Mouse (Mus musculus): ENCODE measurements at regions not wholly inside any gene's neighbourhood (a gene's known extent, or its start where the extent isn't known, plus 50 kb on each side); places are given as distances from the start of the nearest gene placed in this dataset.

GRCm38 (mm10) chr14:98765358-98765757 lies 228.8 kb downstream of the Rpl36a-ps1 start:
- DNase-seq (ENCODE audit: low spot score) = no peak
- Histone ChIP-seq H3K9me3 (no peaks in the 10 kb centered on the region), H3K27ac (no peak overlapping the region), H3K4me3 (no peak overlapping the region), H3K36me3 (no peaks in the 10 kb centered on the region), H3K4me1 (replicated peaks) (no peaks in the 10 kb centered on the region), H3K27me3 (ENCODE audit: insufficient read depth, poor library complexity, severe bottlenecking) (no peaks in the 10 kb centered on the region)

GRCm38 (mm10) chr14:98750766-98751165 lies 243.4 kb downstream of the Rpl36a-ps1 start:
- DNase-seq (ENCODE audit: low spot score) = no peak
- Histone ChIP-seq H3K4me1 (replicated peaks) (no peaks in the 10 kb centered on the region), H3K36me3 (no peaks in the 10 kb centered on the region), H3K4me3 (no peak overlapping the region), H3K9me3 (0 out of 2 replicates have a peak, but pooled peaks cover 3% of the 10 kb centered on the region), H3K27me3 (ENCODE audit: insufficient read depth, poor library complexity, severe bottlenecking) (no peaks in the 10 kb centered on the region), H3K27ac (no peak overlapping the region)
- WGBS = 94% methylated on average over 6 of the region's 6 CpGs

DNA sequence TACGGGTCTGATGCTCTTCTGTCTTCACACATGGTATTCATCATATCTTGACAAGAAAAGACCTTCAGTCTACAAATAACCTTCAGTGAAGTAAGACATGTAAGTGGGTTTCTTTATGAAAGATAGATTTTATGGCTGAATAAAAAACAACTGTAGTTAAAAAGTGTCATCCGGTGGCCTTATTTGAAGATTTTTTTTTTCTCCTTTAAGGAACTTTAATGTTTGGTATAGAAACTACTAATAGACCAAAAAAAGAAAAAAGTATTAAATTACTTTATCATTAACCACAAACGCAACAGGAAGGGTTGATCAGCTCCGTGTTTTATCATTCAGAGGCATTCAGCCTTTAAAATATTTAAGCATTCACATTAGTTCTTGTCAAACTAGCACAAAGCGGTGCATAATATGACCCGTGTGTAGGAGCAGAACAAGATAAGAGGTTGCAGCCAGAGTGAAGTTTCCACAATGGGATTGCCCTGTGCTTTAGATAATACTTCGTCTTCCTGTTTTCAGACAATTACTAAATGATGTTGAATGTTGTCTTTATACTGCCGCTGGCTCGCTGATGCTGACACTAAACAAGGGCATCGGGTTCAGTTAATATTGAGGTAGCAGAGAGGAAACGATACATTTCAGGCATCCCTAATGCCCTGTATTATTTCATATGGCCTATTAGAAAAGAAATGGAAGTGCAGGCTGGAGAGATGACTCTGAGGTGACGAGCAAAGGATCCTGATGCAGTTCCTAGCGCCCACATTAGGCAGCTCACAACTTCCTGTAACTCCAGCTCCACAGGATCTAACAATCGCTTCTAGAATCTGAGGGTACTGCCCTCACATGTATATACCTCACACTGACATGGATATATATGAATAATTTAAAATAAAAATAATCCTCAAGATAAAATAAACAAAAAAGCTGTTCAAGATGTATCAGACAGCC lies 244.8 kb downstream of the Rpl36a-ps1 start:
- Histone ChIP-seq H3K4me3 (no peak overlapping the region), H3K36me3 (no peaks in the 10 kb centered on the region), H3K27me3 (ENCODE audit: insufficient read depth, poor library complexity, severe bottlenecking) (no peaks in the 10 kb centered on the region), H3K9me3 (no peaks in the 10 kb centered on the region), H3K27ac (no peak overlapping the region), H3K4me1 (replicated peaks) (no peaks in the 10 kb centered on the region)
- 87% methylated on average over 14 of the region's 14 CpGs for WGBS
- no peak for DNase-seq (ENCODE audit: low spot score)

DNA sequence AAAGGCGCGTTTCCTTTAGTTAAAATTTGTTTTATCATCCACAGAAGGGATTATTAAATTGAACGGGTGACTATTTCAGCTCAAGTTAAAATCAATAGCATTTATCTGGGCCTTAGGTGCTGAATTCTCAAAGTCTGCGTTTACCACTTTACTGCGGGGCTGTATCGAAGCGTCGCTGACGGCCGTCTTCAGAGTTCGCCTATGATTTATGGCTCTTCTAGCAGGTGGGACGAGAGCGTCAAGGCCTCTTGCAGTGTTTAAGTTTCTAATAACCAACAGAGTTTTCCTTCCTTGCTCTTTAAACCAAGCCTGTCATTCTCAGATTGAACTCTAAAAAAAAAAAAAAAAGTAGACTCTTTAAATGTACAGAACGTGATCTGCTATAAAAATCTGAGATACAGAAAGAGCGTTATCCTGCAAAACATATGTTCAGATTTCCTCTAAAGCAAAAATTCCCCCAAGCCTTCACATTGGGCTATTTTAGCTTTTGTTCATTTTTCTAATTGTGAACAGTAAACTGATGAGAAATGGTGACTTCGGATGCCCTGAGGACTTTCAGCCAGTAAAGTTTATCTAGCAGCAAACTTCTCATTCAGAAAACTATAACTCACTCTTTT lies 246.9 kb downstream of the Rpl36a-ps1 start:
- WGBS = 86% methylated on average over 16 of the region's 16 CpGs
- Histone ChIP-seq H3K27me3 (ENCODE audit: insufficient read depth, poor library complexity, severe bottlenecking) (no peaks in the 10 kb centered on the region), H3K4me1 (replicated peaks) (no peaks in the 10 kb centered on the region), H3K27ac (no peak overlapping the region), H3K4me3 (no peak overlapping the region), H3K36me3 (no peaks in the 10 kb centered on the region), H3K9me3 (no peaks in the 10 kb centered on the region)
- no peak for DNase-seq (ENCODE audit: low spot score)

- Histone ChIP-seq H3K27ac (no peak overlapping the region), H3K4me1 (replicated peaks) (no peaks in the 10 kb centered on the region), H3K9me3 (no peaks in the 10 kb centered on the region), H3K4me3 (no peak overlapping the region), H3K27me3 (ENCODE audit: insufficient read depth, poor library complexity, severe bottlenecking) (no peaks in the 10 kb centered on the region), H3K36me3 (no peaks in the 10 kb centered on the region)
- no peak for DNase-seq (ENCODE audit: low spot score)
- 98% methylated on average over 3 of the region's 3 CpGs for WGBS
Measured at GRCm38 (mm10) chr14:98730375-98730774, 263.7 kb downstream of the Rpl36a-ps1 start.

- no peaks in the 10 kb centered on the region for H3K9me3 ChIP-seq
- DNase-seq (ENCODE audit: low spot score) = no peak
- H3K27me3 ChIP-seq (ENCODE audit: insufficient read depth, poor library complexity, severe bottlenecking) = no peaks in the 10 kb centered on the region
- 79% methylated on average over 2 of the region's 2 CpGs for WGBS
- H3K4me1 ChIP-seq (replicated peaks) = no peaks in the 10 kb centered on the region
- no peak overlapping the region for H3K27ac ChIP-seq
- H3K4me3 ChIP-seq = no peak overlapping the region
- H3K36me3 ChIP-seq = no peaks in the 10 kb centered on the region
Measured at GRCm38 (mm10) chr14:98728863-98729262, 265.3 kb downstream of the Rpl36a-ps1 start.

GRCm38 (mm10) chr14:98722481-98722880 lies 271.6 kb downstream of the Rpl36a-ps1 start:
- 90% methylated on average over 9 of the region's 9 CpGs for WGBS
- no peaks in the 10 kb centered on the region for H3K4me1 ChIP-seq (replicated peaks)
- DNase-seq (ENCODE audit: low spot score) = no peak
- H3K27ac ChIP-seq = no peak overlapping the region
- H3K9me3 ChIP-seq = no peaks in the 10 kb centered on the region
- H3K27me3 ChIP-seq (ENCODE audit: insufficient read depth, poor library complexity, severe bottlenecking) = no peaks in the 10 kb centered on the region
- H3K4me3 ChIP-seq = no peak overlapping the region
- no peaks in the 10 kb centered on the region for H3K36me3 ChIP-seq

DNA sequence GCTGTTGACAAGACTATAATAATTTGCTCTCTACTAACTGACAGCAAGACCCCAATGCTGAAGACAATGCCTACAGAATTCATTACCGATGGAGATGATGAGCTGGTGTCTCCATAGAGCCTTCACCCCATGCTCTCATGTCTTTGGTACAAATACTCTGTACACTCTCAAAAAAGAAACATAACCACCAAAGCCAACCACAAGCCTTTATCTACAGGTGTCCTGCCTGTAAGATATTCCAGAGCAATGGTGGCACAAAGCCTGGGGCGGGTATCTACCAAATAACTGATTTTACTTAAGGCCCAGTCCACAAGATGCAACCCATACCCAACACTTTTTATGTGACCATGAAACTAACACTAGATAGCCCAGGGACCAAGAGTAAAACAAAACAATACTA lies 273.1 kb downstream of the Rpl36a-ps1 start:
- Histone ChIP-seq H3K27ac (no peak overlapping the region), H3K36me3 (no peaks in the 10 kb centered on the region), H3K4me1 (replicated peaks) (no peaks in the 10 kb centered on the region), H3K4me3 (no peak overlapping the region), H3K27me3 (ENCODE audit: insufficient read depth, poor library complexity, severe bottlenecking) (no peaks in the 10 kb centered on the region), H3K9me3 (no peaks in the 10 kb centered on the region)
- DNase-seq (ENCODE audit: low spot score) = no peak
- 94% methylated on average over 2 of the region's 2 CpGs for WGBS

- DNase-seq (ENCODE audit: low spot score) = no peak
- Histone ChIP-seq H3K36me3 (no peaks in the 10 kb centered on the region), H3K27ac (no peak overlapping the region), H3K4me3 (no peak overlapping the region), H3K9me3 (no peaks in the 10 kb centered on the region), H3K4me1 (replicated peaks) (peaks cover 4% of the 10 kb centered on the region; the same call in 1 of the 2 replicates), H3K27me3 (ENCODE audit: insufficient read depth, poor library complexity, severe bottlenecking) (peaks cover 74% of the 10 kb centered on the region)
- WGBS = 30% methylated on average over 2 of the region's 2 CpGs
Measured at GRCm38 (mm10) chr14:98708045-98708444, 286.1 kb downstream of the Rpl36a-ps1 start.

GRCm38 (mm10) chr14:98707574-98707973 lies 286.5 kb downstream of the Rpl36a-ps1 start:
- no peak for DNase-seq (ENCODE audit: low spot score)
- 67% methylated on average over 4 of the region's 4 CpGs for WGBS

GRCm38 (mm10) chr14:98703289-98703688 lies 290.8 kb downstream of the Rpl36a-ps1 start:
- Histone ChIP-seq H3K27me3 (ENCODE audit: insufficient read depth, poor library complexity, severe bottlenecking) (peaks cover 54% of the 10 kb centered on the region), H3K4me3 (no peak overlapping the region), H3K27ac (no peak overlapping the region), H3K36me3 (no peaks in the 10 kb centered on the region), H3K4me1 (replicated peaks) (no peaks in the 10 kb centered on the region), H3K9me3 (no peaks in the 10 kb centered on the region)
- DNase-seq (ENCODE audit: low spot score) = no peak
- WGBS = 91% methylated on average over 6 of the region's 6 CpGs

More at GRCm38 (mm10) chr14:98707574-98707973, 286.5 kb downstream of the Rpl36a-ps1 start:
- Histone ChIP-seq H3K9me3 (no peaks in the 10 kb centered on the region), H3K4me1 (replicated peaks) (peaks cover 4% of the 10 kb centered on the region; the same call in 1 of the 2 replicates), H3K27ac (no peak overlapping the region), H3K4me3 (no peak overlapping the region), H3K36me3 (no peaks in the 10 kb centered on the region), H3K27me3 (ENCODE audit: insufficient read depth, poor library complexity, severe bottlenecking) (peaks cover 73% of the 10 kb centered on the region)

DNA sequence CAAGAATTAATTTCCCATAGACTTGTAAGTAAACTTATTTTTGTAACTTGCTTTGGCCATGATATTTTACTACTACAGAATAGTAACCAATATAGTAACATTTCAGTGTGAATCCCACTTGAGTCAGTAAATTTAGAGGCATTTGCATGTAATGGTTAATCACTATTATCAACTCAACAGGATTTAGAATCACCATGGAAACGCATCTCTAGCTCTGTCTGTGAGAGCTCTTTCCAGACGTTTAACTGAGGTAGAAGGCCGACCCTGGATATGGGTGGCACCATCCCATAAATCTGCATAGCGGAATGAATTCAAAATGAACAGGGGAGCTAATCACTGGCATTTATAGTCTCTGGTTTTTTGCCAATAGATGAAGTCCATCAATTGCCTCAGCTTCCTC lies 337.6 kb downstream of the Rpl36a-ps1 start:
- Histone ChIP-seq H3K9me3 (no peaks in the 10 kb centered on the region), H3K36me3 (no peaks in the 10 kb centered on the region), H3K4me1 (replicated peaks) (no peaks in the 10 kb centered on the region), H3K4me3 (no peak overlapping the region), H3K27me3 (ENCODE audit: insufficient read depth, poor library complexity, severe bottlenecking) (no peaks in the 10 kb centered on the region), H3K27ac (no peak overlapping the region)
- no peak for DNase-seq (ENCODE audit: low spot score)
- WGBS = 83% methylated on average over 4 of the region's 4 CpGs

GRCm38 (mm10) chr14:98654191-98654809 lies 339.8 kb downstream of the Rpl36a-ps1 start:
- H3K27ac ChIP-seq = no peak overlapping the region
- H3K27me3 ChIP-seq (ENCODE audit: insufficient read depth, poor library complexity, severe bottlenecking) = no peaks in the 10 kb centered on the region
- no peaks in the 10 kb centered on the region for H3K4me1 ChIP-seq (replicated peaks)
- H3K4me3 ChIP-seq = no peak overlapping the region
- WGBS = 82% methylated on average over 6 of the region's 6 CpGs
- H3K36me3 ChIP-seq = no peaks in the 10 kb centered on the region
- no peak for DNase-seq (ENCODE audit: low spot score)
- H3K9me3 ChIP-seq = no peaks in the 10 kb centered on the region

Measured in hindbrain, embryonic 10.5 days (tissue).